Comparison of ENCODE assay signal across 19 mouse cellular contexts in the genomic region with DNA sequence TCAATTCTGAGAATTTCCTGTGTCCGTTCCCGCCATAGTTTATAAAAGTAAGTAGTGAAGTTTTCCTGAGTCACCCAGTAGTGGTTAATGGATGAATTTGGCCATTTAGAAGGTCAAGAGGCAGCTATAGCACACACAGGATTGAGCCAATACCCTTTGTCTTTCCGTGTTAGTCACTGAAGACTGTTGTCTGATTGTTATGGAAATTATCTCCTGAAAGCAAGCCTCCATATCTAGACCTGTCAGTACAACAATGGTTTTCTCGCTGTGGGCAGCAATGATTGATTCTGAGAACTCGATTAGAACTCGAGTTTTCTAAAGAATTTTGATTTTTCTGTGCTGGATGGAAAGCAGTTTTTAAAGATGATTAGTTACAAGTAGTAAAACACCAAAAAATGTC. TPM values are rescaled to one million over a fixed set of nuclear protein-coding genes. Genes with fewer than 3 reads are reported as not detected.
"Had no signal": no experiment of that assay in that cellular context is flagged by ENCODE, and none has a peak within 500 bp of the region (broad histone marks: within the 10 kb centered on the region; RNA-seq: fewer than 3 reads in every experiment).

No protein-coding gene starts in this region.

- H3K27ac ChIP-seq: kidney, embryonic 15.5 days; limb, embryonic 13.5 days; liver, embryonic 14.5 days; neural tube, embryonic 13.5 days; stomach, postnatal 0 days had no signal

- H3K36me3 ChIP-seq: kidney, embryonic 15.5 days; limb, embryonic 13.5 days; neural tube, embryonic 13.5 days had no signal

- H3K9ac ChIP-seq: kidney, embryonic 15.5 days; limb, embryonic 13.5 days; liver, embryonic 14.5 days; neural tube, embryonic 13.5 days had no signal

- DNase-seq: kidney, postnatal 14 days; left cerebral cortex, postnatal 4 days; lung, adult 18-20 months; midbrain, embryonic 14.5 days; right cerebral cortex, postnatal 25 days; thymus, postnatal 4 days had no signal

- H3K4me1 ChIP-seq: kidney, embryonic 15.5 days; limb, embryonic 13.5 days; neural tube, embryonic 13.5 days had no signal

- H3K27me3 ChIP-seq: kidney, embryonic 15.5 days; limb, embryonic 13.5 days; neural tube, embryonic 13.5 days had no signal

- H3K4me3 ChIP-seq: kidney, embryonic 15.5 days; limb, embryonic 13.5 days; neural tube, embryonic 13.5 days had no signal

- H3K9me3 ChIP-seq: kidney, embryonic 15.5 days; limb, embryonic 13.5 days; neural tube, embryonic 13.5 days had no signal

RNA-seq across cellular contexts. Expression of a gene that starts 28.2 kb away (rescaled TPM):
- total RNA-seq: left cerebral cortex, postnatal 4 days; liver, adult 2 months; megakaryocyte-erythroid progenitor cell, adult 5-6 weeks had no signal
- polyA plus RNA-seq: large intestine, adult 2 months; lung, embryonic 16.5 days; midbrain, embryonic 14.5 days; neural tube, embryonic 13.5 days; small intestine, adult 2 months had no signal

RNA-seq across cellular contexts. Expression of a gene that starts 42.0 kb away (rescaled TPM):
- total RNA-seq: layer of hippocampus, postnatal 14 days; left cerebral cortex, adult 18-20 months; left cerebral cortex, postnatal 10 days had no signal
- polyA plus RNA-seq: limb, embryonic 13.5 days had no signal
